Mouse (Mus musculus) lung, adult 18-20 months (tissue): ENCODE data around the gene Zfp385c.
A peak's percentile ranks its signal among the peaks of the same experiment; 100 is the strongest.

Experiments used
- DNase-seq, 2 experiments: peaks; one replicate each; pipeline ENCODE4 v3.0.0; 2022; ENCODE audit warnings: mixed read lengths in 2 of 2

Gene Zfp385c

DNA sequence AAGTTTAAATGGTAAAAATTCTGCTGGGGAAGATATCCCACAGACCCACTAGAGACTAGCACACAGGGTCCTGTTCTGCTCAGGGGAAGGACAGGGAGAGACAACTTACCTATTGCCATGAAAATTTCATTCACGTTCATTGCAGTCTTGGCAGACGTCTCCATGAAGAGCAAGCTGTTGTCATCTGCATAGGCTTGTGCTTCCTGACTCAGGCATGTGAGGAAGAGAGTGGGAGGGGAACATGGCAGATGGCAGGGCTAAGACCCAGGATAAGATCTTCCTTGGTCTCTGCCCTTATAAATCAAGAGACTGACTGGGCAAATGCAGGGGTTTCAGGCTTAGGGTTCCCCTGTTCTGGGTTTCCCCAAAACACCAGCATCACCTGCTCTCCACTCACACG, 24.4 kb upstream of the Zfp385c start:
- DNase-seq, result no peak

DNA sequence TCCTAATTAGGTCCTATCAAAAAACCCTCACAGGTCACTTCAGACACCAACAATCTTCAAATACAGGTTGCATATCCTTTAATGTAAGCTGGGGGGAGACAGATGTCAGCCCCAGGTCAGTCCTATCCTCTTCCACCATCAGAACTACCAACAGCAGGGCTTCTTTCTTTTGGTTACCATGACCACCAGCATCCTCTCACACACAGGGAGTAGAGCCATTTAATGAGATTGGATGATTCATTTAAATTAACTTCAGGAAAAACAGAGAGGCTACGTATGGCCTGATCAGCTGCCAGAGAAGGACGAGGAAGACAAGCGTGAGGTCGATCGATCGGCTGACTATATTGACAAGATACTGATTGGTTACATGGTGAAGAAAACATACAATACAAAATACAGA, 22.7 kb upstream of the Zfp385c start:
- DNase-seq, result no peak

DNA sequence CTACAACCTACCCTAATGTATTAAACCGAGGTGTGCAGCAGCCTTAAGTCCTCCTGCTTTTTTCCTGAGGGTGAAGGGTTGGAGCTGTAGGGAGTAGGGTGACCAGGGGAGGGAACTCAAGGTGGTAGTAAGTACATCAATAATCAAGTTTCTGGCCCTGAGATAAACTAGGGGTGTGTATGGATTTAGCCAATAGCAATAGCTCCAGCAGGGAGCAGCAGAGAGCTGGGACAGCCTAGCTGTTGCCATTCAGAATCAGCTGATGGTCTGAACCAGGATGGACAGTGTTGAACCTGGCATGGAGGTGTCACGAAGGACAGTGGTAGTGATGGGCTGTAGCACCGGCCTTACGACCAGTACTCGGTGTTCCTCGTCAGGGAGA, 22.3 kb upstream of the Zfp385c start:
- DNase-seq, result peak; percentile 77 to 82

DNA sequence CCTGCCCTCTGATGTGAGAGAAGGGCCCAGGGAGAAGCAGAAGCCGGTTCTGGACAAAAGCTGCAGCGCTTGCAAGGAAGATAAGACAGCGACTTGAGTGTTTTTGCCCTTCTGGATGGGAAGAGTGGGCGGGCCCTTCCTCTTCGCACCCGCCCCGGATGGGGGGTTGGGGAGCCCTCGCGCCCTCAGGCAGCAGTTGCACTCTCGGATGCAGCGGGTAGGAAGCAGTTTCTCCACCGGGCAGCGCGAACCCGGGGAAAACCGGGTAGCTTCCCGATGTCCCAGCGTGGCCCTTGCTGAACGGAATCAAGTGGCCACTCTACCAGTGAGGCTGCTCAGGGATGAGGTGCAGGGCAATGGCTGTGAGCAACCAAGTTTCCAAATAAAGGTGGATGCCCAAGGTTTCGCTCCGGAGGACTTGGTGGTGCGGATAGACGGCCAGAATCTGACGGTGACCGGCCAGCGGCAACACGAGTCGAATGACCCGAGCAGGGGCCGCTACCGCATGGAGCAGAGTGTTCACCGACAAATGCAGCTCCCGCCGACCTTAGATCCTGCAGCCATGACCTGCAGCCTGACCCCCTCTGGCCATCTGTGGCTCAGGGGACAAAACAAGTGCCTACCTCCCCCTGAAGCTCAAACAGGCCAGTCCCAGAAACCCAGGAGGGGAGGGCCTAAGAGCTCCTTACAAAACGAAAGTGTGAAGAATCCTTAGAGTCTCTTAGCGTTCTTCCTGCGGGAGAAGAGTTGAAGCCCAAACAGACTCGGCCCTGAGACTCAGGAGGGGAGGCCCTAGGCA, 21.7 kb upstream of the Zfp385c start, which contains the start of gene Hspb9:
Gene Hspb9, plus strand, starts transcription at position 116 of the 799 bp plus-strand sequence.
- DNase-seq, result peak; percentile 79 to 82

DNA sequence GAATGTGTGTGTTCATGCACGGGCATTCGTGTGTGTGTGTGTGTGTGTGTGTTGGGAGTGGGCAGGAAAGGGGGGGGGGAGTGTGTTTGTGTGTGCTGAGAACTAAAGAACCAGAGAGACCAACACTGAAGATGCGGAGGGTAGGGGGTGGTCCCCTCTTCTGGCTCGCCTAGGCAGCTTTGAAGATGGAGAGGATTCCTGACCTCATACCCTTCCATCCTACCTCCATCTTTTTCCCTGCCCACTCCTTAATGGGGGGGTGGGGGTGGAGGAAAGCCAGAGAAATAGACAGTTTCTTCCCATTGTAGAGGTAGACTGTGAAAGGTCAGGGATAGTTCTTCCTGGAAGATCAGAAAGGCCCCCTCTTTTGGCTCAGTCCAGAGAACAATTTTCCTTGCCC, 20.9 kb upstream of the Zfp385c start:
- no peak for DNase-seq

DNA sequence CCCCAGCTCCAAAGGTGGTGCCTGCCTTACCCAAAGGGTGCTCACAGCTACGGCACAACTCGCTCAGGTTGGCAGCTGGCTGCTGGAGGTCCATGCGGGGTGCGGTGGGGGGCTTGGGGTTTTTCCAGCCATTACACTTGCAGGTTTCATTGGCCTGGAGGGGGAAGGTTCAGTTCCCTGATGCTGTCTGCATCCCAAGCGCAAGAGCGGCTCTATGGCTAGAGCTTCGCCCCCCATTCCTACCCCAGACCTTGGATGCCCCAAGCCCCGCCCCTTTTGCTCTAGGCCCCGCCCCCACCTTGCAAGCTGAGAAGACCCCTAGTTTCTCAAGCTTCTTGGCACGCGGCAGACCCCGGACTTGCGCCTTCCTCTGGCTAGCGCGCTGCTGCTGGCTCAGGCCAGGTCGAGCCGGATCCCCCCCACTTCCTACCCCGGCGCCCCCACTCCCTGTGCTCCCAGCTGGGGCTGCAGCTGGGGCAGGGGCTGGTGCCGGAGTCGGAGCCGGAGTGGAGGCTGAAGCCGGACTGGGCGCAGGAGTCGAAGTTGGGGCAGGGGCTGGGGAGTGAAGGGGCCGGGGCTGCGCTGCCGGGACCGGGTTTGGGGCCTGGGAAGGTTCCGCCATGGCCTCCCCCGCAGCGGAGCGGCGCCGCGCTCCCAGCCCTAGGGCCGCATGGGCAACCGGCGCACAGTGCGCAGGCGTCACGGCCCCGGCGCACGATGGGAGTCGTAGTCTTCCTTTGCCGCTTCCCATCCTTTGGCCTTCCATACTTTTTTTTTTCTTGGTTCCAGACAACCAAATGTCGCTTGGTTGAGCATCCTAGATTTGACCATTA, 19.7 kb upstream of the Zfp385c start, which contains the start of gene Kat2a:
Gene Kat2a, minus strand, starts transcription at position 683 of the 833 bp plus-strand sequence.
- peak; percentile 79 to 87 for DNase-seq

DNA sequence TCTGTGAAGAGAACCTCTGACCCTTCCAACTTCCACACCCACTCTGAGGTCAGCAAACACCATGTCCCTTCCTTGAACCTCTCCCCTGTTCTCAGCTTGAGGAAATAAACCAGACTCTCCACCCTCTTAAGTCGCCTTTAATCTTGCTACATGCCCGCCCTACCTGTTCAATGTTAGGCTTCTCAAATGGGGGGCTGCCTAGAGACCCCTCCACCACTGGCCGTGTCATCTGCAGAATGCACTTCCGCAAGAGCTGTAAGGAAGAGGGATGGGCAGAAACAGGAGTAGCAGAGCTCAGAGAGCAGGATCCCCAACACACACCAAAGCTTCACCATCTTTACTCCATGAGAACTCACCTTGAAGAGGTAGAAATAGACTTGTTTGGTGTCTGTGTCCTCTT, 18.7 kb upstream of the Zfp385c start:
- DNase-seq, result no peak

DNA sequence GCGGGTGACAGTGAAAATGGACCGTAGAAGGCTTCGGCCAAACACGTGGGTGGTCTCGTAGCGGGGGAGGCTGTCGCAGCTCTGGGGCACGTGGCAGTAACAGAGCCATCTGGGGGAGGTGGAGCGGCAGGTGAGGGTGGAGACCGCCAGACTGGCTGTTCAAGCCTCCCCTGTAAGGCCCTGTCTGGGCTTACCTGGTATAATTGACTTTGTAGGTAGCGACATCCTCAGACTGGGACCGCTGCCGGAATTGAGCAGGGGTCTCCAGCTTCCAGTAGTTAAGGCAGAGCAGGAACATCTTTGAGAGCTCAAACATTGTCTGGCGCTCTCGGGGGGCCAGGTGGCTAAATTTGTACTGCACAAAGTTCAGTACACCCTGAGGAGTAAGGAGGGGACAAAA, 18.3 kb upstream of the Zfp385c start:
- no peak for DNase-seq

DNA sequence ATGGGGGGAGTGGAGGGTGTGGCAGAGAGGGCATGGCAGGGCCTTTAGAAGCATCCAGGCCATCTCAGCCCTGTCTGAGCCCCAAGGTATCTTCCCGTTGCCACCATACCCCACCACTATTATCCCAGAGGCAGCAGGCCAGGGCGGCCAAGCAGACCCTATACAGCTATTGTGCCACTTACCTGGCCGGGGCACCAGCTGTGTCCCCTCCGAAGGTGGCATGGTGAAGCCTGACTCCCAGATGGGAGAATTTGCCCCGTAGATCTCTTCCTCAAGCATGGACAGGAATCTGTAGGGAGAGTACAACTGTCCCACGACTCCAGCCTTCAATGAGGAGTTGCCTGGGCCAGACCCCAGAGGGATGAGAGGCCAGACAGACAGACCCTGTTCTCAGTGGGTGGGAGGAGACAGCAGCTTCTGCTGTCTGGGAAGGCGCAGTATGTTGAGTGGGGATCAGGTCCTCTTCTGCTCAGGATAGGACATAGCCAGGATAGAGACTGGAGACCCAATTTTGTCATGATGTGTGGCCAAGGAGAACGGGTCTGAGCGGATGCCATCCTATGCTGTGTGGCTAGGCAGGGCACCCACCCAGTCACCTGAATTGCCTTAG, 17.1 kb upstream of the Zfp385c start:
- DNase-seq, result no peak

DNA sequence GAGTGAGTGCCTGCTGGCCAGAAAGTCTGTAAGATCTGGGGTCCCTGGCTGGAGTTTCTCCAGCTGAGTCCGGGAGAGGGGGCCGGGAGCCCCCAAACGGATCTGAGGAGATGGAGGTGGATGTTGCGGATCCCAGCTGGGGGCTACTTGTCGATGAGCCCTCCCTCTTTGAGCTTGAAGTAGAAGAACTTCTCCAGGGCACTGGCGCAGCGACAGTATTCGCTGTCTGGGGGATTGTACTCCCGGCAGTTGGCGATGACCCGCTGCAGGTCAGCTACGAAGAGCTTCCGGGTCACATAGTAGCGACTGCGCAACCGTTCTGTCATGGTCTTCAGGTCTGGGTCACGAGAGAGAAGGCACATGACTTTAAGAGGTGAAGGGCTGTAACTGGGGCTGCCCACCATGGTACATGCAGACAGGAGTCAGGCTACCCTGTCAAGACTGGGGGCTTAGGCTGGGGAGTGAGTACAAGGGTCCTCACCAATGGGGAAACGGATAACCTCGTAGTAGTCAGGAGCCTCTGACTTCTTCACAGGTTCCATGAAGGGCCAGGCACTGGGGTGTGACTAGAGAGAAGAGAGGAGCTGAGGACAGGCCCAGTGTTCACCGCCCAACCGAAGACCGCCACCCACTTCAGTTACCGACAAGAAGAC, 13.0 kb upstream of the Zfp385c start:
- DNase-seq, result no peak

DNA sequence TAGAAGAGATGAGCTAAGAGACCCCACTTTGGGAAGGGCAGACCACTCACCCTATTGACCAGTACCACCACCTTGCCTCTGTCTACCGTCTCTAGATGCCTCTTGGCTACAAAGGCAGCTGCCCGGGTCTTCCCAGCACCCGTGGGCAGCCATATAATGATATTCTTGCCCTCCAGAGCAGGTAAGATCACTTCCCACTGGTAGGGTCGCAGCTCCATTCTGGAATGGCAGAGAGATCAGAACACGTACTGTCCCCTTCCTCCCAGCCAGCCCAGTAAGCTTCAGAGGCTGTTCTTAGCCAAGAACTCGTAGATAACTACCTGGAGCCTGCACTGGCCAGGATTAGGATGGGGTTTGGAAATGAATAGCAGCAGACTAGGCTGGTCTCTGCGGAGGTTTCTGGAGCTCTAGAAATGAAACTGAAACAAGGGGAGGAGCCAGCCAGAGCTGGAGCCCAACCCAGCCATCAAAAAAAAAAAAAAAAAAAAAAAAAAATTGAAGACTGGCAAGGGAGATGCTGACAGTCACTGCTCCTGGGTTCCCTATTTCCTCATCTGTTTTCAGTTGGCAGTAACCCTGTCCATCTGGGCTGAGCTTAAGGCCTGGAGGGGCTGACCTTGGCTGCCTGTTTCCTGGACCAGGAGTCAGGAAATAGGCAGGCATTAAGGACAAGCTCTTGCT, 11.7 kb upstream of the Zfp385c start, which contains the start of gene Dhx58:
Gene Dhx58, minus strand, starts transcription at position 421 of the 681 bp plus-strand sequence.
- DNase-seq, result peak in 1 of 2 experiments; percentile 32

DNA sequence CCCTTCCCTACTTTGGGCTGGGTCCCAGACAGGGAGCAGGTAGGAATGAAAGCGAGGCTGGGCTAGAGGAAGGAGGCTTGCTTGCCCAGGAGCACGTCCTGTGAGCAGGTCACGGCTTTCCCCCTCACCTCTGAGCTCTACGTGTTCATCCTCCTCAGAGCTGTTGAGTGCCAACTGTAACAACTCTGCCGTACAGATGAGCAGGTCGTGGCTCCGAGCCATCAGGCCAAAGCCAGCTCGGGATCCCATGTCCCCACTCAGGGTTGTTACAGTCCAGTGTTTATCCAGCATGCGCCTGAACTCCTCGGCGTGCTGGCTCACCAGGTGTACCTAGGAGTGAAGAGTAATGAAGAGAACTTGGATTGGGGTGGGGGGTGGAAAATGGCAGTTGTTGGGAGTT, 11.1 kb upstream of the Zfp385c start:
- no peak for DNase-seq

DNA sequence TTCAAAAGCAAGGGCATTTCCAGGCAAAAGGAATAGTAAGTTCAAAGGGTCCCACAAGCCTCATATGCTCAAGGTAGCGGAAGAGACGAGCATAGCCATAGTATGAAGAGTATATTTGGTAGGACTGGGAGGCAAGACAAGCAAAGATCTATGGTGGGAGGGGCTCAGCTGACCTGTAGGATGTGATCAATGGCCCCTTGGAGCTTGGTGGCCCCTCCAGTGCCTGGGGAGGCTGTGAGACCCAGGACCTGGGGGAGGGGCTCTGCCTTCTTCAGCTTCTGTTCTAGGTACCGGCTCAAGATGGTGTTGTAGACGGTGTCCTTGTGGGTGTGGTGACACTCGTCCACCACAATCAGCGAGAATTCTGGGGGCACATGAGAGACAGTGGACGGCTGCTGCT, 10.7 kb upstream of the Zfp385c start:
- no peak for DNase-seq

DNA sequence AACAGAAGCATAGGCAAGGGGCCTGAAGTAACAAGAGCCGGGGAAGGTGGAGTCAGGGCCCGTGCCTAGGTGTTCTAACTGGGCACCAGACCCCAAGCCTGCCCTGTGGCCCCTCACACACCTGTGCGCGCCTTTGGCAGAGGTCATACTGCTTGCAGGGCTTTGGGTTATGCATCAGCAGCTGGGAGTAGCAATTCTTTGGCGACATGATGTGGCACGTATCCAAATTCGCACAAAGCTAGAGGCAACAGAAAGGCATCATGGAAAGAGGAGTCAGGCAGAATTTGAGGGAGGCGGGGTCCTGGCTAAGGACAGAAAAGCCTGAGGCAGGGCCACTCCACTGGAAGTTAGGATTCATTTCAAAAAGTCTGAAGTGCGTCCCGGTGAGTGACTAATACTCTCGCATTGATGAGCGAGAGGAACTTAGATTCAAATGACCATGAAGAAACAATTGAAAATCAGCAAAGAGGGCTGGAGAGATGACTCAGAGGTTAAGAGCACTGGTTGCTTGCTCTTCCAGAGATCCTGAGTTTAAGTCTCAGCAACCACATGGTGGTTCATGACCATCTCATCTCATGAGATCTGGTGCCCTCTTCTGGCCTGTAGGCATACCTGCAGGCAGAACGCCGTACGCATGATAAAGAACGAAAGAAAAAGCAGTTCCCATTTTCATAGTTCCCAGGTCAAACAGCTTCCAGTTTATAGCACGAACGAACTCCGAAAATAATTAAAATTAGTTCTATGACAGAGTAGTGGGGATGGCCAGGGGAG, 10.0 kb upstream of the Zfp385c start:
- peak; percentile 72 to 80 for DNase-seq

DNA sequence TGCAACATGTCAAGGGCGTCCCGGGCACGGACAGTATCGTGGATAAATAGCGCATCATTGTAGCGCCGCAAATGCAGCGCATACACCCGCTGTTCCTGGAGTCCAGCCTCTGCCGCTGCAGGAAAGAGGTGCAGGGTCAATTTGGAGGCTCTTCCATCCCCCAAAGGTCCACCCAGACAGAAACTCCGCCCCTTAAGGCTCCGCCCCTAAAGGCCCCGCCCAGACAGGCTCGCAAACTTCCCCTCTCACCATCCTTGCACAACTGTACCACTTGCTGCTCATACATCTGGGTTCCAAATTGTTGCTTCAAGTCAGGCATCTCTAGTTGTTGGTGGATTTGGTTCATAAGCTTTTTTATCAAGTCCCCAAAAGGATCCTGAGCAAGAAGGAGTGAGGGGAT, 9.0 kb upstream of the Zfp385c start:
- peak; percentile 81 for DNase-seq

DNA sequence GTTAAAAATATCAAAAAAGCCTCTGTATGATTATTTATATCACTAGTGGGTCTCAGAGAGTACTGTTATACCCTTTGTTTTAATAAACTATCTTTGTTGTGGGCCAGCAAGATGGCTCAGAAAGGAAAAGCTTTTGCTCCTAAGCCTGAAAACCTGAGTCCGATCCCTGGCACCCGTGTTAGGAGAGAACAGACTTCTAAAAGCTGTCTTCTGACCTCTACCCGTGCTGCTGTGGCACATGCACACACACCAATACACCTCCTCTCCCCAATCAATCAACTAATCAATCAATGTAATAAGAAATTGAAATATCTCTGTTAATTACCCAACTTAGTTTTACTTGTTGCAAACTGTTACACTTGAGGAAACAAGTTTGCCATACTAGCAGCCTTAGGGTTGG, 8.5 kb upstream of the Zfp385c start:
- no peak for DNase-seq

DNA sequence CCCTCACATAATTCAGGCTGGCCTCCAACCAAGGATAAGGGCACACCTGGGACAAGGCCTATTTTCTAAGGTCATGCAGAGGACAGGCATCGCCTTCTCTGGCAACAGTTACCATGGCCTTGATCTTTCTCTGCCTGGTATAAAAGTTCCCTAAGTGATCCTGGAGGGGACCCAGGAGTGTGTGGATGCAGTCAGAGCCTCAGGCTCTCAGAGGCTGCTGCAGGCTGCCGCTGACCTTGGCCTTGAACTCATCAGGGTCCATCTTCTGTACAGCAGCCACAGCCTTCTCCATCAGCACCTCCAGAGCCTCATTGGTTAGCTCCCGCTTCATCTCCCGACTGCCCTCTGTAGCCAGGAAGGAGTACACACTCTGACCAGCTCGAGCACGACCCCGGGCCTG, 5.7 kb upstream of the Zfp385c start:
- DNase-seq, result no peak

DNA sequence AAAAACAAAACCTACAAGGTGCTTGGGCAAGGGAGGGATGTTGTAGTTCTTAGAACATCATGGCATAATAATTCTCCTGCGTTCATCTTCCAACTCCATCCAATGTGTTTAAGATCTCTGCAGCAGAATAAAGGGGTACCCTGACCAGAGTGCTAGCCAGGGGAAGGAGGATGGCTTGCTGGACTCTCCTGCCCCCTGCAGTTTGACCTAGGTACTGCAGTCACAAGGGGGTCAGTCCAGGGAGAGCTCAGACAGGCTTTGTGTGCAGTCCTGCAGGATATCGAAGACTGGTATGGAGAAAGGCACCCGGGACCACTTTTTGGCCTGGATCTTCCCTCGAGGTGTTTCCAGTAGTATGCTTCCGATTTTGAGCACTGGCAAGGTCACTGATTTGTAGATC, 2.7 kb upstream of the Zfp385c start:
- DNase-seq, result peak; percentile 54 to 58

DNA sequence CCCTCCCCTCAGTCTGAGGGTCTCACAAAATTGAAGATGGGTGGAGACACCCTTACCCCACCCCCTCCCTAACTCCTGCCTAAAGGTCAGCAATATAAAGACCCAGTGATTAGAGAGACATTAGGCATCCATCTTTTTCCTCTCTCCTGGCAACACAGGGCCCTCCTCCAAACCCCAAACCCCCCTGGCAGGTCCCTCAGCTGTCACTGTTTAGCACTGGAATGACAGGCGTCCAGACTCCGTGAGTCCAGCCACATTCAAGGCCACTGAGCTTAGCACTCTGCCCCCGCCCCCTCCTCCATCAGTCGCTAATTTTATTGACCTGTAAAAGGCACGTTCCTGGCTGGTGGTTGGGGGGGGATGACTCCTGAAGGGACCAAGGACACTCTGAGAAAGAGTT, 899 bp upstream of the Zfp385c start:
- DNase-seq, result no peak

DNA sequence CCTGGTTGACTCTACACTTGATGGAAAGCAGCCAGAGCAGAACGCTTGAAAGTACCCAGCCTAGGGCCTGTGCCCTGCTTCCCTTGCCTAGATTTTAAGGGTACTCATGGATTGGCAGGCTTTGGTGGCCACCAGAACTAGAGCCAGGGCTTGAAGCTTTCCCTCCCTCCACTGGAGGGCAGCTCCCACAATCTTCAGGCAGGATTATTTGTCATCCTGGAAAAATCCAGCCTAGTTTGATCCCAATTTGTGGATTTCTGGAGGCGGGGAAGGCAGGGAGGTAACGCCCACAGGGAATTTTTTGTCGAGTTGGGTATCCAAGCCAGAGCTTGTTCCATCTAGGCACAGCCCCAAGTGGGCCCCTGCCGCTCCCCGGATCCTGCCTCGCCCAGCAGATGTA, 1.9 kb downstream of the Zfp385c start:
- no peak for DNase-seq

DNA sequence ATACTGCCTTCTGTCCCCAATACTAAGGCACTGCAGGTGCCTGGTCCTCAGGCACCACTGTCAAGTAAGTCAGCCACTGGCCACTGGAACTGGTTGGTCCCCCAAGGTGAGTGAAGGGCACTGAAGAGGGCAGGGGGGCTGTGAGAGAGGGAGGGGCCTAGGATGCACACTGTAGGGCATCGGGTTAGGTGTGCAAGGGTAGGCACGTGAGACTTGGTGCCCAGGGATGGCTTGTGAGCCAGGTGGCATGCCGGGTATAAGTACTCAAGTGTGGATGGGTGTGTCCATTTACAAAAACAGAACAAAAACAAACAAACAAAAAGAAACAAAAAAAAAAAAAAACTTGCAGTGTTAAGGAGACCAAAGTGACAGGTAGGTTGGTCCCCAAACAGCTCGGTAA, 3.8 kb downstream of the Zfp385c start:
- no peak for DNase-seq

DNA sequence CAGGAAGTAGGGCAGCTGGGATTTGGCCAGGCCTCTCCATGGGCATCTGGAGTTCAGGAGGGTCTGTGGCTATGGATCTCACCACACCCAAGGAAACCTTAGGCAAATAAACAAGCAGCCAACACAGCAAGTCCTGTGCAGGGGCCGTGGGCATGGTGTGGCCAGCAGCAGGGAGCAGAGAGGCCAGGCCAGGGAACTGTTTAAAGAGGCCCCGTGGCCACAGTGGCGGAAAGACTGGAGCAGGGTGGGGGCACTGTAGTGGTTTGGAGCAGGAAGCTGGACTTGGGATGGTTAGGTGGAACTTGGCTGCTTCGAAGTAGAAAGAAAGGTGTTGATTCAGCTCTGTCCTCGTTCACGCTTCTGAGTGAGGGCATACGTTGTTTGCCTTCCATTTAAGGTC, 5.0 kb downstream of the Zfp385c start:
- DNase-seq, result no peak
